10 mouse cellular contexts compared by ENCODE assay signal in genomic region chr2:58155271-58156107, GRCm38 (mm10). TPM values are rescaled to one million over a fixed set of nuclear protein-coding genes. Genes with fewer than 3 reads are reported as not detected.
DNase-seq lines count a peak whose midpoint lies in the region; ATAC-seq and TF ChIP-seq lines count a peak whose summit lies in the region.
"Had no signal": no experiment of that assay in that cellular context is flagged by ENCODE, and none has a peak within 500 bp of the region (broad histone marks: within the 10 kb centered on the region; RNA-seq: fewer than 3 reads in every experiment).

No protein-coding gene starts in this region.

- H3K4me1 ChIP-seq in lung, embryonic 16.5 days (replicated peaks; ENCODE audit: control insufficient read depth, insufficient read depth, low read length), result no peaks in the 10 kb centered on the region
- H3K4me1 ChIP-seq in intestine, embryonic 16.5 days (ENCODE audit: control insufficient read depth, insufficient read depth, low read length), result 0 out of 2 replicates have a peak, but pooled peaks cover 7% of the 10 kb centered on the region
- H3K4me1 ChIP-seq in kidney, embryonic 15.5 days, result 0 out of 2 replicates have a peak, but pooled peaks cover under 1% of the 10 kb centered on the region

- H3K9ac ChIP-seq in lung, embryonic 16.5 days (ENCODE audit: low read length), result no peak overlapping the region
- no peak overlapping the region for H3K9ac ChIP-seq in intestine, embryonic 16.5 days (ENCODE audit: low read depth, low read length)
- H3K9ac ChIP-seq in kidney, embryonic 15.5 days, result no peak overlapping the region

- no peaks in the 10 kb centered on the region for H3K27me3 ChIP-seq in lung, embryonic 16.5 days (ENCODE audit: control insufficient read depth, insufficient read depth, low read depth, low read length)
- H3K27me3 ChIP-seq in intestine, embryonic 16.5 days (replicated peaks; ENCODE audit: control insufficient read depth, insufficient read depth, low read length), result no peaks in the 10 kb centered on the region
- no peaks in the 10 kb centered on the region for H3K27me3 ChIP-seq in splenic B cell, adult 2 months (ENCODE audit: control insufficient read depth, insufficient read depth, low read length, poor library complexity, severe bottlenecking)
- no peaks in the 10 kb centered on the region for H3K27me3 ChIP-seq in kidney, embryonic 15.5 days

- H3K36me3 ChIP-seq in lung, embryonic 16.5 days (ENCODE audit: control insufficient read depth, insufficient read depth, low read length), result no peaks in the 10 kb centered on the region
- no peaks in the 10 kb centered on the region for H3K36me3 ChIP-seq in intestine, embryonic 16.5 days (ENCODE audit: control insufficient read depth, insufficient read depth, low read length)
- H3K36me3 ChIP-seq in splenic B cell, adult 2 months (ENCODE audit: control insufficient read depth, insufficient read depth, low read length, poor library complexity, severe bottlenecking), result peaks cover 1% of the 10 kb centered on the region; the same call in 1 of the 2 replicates
- no peaks in the 10 kb centered on the region for H3K36me3 ChIP-seq in kidney, embryonic 15.5 days

- 0 out of 2 replicates have a peak, but pooled peaks have one; percentile 12 for ATAC-seq in lung, embryonic 16.5 days (ENCODE audit: low read depth)
- ATAC-seq in intestine, embryonic 16.5 days, result peak; percentile 50
- ATAC-seq in kidney, embryonic 15.5 days (replicated peaks; ENCODE audit: low FRiP score), result no peak

- no peak overlapping the region for H3K4me3 ChIP-seq in lung, embryonic 16.5 days (ENCODE audit: low read length)
- no peak overlapping the region for H3K4me3 ChIP-seq in intestine, embryonic 16.5 days (ENCODE audit: low read length)
- no peak overlapping the region for H3K4me3 ChIP-seq in kidney, embryonic 15.5 days (replicated peaks)

- no peaks in the 10 kb centered on the region for H3K9me3 ChIP-seq in lung, embryonic 16.5 days (ENCODE audit: control insufficient read depth, low read length)
- no peaks in the 10 kb centered on the region for H3K9me3 ChIP-seq in intestine, embryonic 16.5 days (ENCODE audit: control insufficient read depth, low read length)
- no peaks in the 10 kb centered on the region for H3K9me3 ChIP-seq in kidney, embryonic 15.5 days (replicated peaks)

- DNase-seq in lung, postnatal 10 days, result no peak
- DNase-seq in brain, embryonic 14.5 days (ENCODE audit: low read depth), result peak; percentile 49
- DNase-seq in splenic B cell, adult 2 months (ENCODE audit: low read depth, low spot score), result peak; percentile 82
- no peak for DNase-seq in urinary bladder, postnatal 10 days (ENCODE audit: low spot score)
- no peak for DNase-seq in ovary, postnatal 10 days (ENCODE audit: low spot score)
- DNase-seq: adrenal gland, adult 8-10 months; gastrocnemius, postnatal 36 days had no signal

- TF ChIP-seq POLR2A in brain, embryonic 14.5 days (IDR thresholded peaks at IDR 0.05; ENCODE audit: borderline replicate concordance, extremely low read depth, insufficient read depth, insufficient read length, poor library complexity, severe bottlenecking), result no peak

- TF ChIP-seq CTCF in brain, embryonic 14.5 days (IDR thresholded peaks at IDR 0.05; ENCODE audit: borderline replicate concordance, extremely low read depth, insufficient read depth, insufficient read length), result no peak

- H3K27ac ChIP-seq in lung, embryonic 16.5 days (ENCODE audit: low read length), result no peak overlapping the region
- H3K27ac ChIP-seq in intestine, embryonic 16.5 days (ENCODE audit: low read length), result no peak overlapping the region
- no peak overlapping the region for H3K27ac ChIP-seq in kidney, embryonic 15.5 days

- H3K4me2 ChIP-seq in lung, embryonic 16.5 days (ENCODE audit: low read depth, low read length), result no peak overlapping the region
- no peak overlapping the region for H3K4me2 ChIP-seq in intestine, embryonic 16.5 days (ENCODE audit: low read depth, low read length)
- no peak overlapping the region for H3K4me2 ChIP-seq in kidney, embryonic 15.5 days

- WGBS in lung, embryonic 16.5 days, result 54% methylated on average over 7 of the region's 7 CpGs
- WGBS in intestine, embryonic 16.5 days, result 59% methylated on average over 7 of the region's 7 CpGs
- WGBS in kidney, embryonic 15.5 days, result 74% methylated on average over 7 of the region's 7 CpGs

RNA-seq across cellular contexts. Expression of gene Cytip, which starts 39.8 kb away (rescaled TPM):
- polyA plus RNA-seq in lung, embryonic 16.5 days (2015; fragmentation: Nextera tagmentation; extraction: Ambion mirVana), result 3.8 and 4.6 TPM in 2 replicates
- polyA plus RNA-seq in brain, embryonic 14.5 days (2012; rRNA removed), result 0.16 and 0.32 TPM in 2 replicates
- polyA plus RNA-seq in intestine, embryonic 16.5 days (2015; fragmentation: Nextera tagmentation; extraction: Ambion mirVana), result 1.1 and 1.8 TPM in 2 replicates
- 0.50 and 1.4 TPM in 2 replicates for polyA plus RNA-seq in kidney, embryonic 15.5 days (2015; fragmentation: Nextera tagmentation; extraction: Ambion mirVana)

Comparison
In these comparisons a context has a peak if more than half of its experiments do, and no peak if none do; other contexts are left out.
1. DNase-seq: peak in brain, embryonic 14.5 days (single experiment) and splenic B cell, adult 2 months (single experiment); none in lung, postnatal 10 days (single experiment), urinary bladder, postnatal 10 days (single experiment) and ovary, postnatal 10 days (single experiment).